Mouse (Mus musculus) embryonic facial prominence, embryonic 11.5 days (tissue): ENCODE data around the gene Dip2a. TPM values are rescaled to one million over a fixed set of nuclear protein-coding genes. Genes with fewer than 3 reads are reported as not detected.

Experiments
- ATAC-seq: fragments of 200-750 bp; cut with Nextera tagmentation; replicated peaks from 2 replicates; pipeline ENCODE4 v1.8.0; 2017; ENCODE audit warnings: low read depth; ENCODE audit not compliant: insufficient number of reproducible peaks, low FRiP score, low TSS enrichment
- DNase-seq: peaks from one replicate; pipeline ENCODE4 v3.0.0-alpha.2; 2015; ENCODE audit warnings: low spot score
- H3K27ac ChIP-seq: fragments of 300-500 bp; sonication (generic); replicated peaks from 2 replicates; pipeline ENCODE4 v1.5.1; 2014; ENCODE audit warnings: mild to moderate bottlenecking, low read depth, low read length, control low read depth
- H3K27me3 ChIP-seq: fragments of 300-500 bp; sonication (generic); 2 replicates; pipeline ENCODE4 v1.6.1; 2014; ENCODE audit warnings: mild to moderate bottlenecking, low read length, moderate library complexity, mixed read lengths; ENCODE audit not compliant: control insufficient read depth, insufficient read depth
- H3K36me3 ChIP-seq: fragments of 300-500 bp; sonication (generic); replicated peaks from 2 replicates; pipeline ENCODE4 v1.6.1; 2014; ENCODE audit warnings: low read depth, mild to moderate bottlenecking, low read length, moderate library complexity, mixed read lengths; ENCODE audit not compliant: control insufficient read depth, insufficient read depth
- H3K4me1 ChIP-seq: fragments of 300-500 bp; sonication (generic); 2 replicates; pipeline ENCODE4 v1.6.1; 2014; ENCODE audit warnings: low read length, mixed read lengths; ENCODE audit not compliant: control insufficient read depth, insufficient read depth
- H3K4me2 ChIP-seq: fragments of 300-500 bp; sonication (generic); 2 replicates; pipeline ENCODE4 v1.6.1; 2014; ENCODE audit warnings: low read depth, mild to moderate bottlenecking, control low read depth, low read length, moderate library complexity
- H3K4me3 ChIP-seq: fragments of 300-500 bp; sonication (generic); 2 replicates; pipeline ENCODE4 v1.5.1; 2014; ENCODE audit warnings: low read depth, low read length, control low read depth
- H3K9ac ChIP-seq: fragments of 300-500 bp; sonication (generic); replicated peaks from 2 replicates; pipeline ENCODE4 v1.6.1; 2014; ENCODE audit warnings: mild to moderate bottlenecking, control low read depth, low read length
- H3K9me3 ChIP-seq: fragments of 300-500 bp; sonication (generic); replicated peaks from 2 replicates; pipeline ENCODE4 v1.6.1; 2016; ENCODE audit warnings: mild to moderate bottlenecking, low read length, inconsistent platforms, mixed read lengths; ENCODE audit not compliant: control insufficient read depth
- WGBS: fragments of 180-500 bp; shearing (Covaris S2); extraction: QIAGEN DNeasy Blood & Tissue Kit; methylation state at CpG from one replicate; pipeline ENCODE4 v1.1.7; 2014; 5-methylcytosine and 5-hydroxymethylcytosine counted together
- polyA plus RNA-seq: library from polyadenylated mRNA; unstranded; fragments of >200 nt; fragmentation: Nextera tagmentation; extraction: Ambion mirVana; gene quantifications from 2 replicates; pipeline ENCODE4 v1.2.1, GENCODE M21; 2014

Gene Dip2a
- polyA plus RNA-seq, 1 experiment from 2014 or later: 3.9 TPM

DNA sequence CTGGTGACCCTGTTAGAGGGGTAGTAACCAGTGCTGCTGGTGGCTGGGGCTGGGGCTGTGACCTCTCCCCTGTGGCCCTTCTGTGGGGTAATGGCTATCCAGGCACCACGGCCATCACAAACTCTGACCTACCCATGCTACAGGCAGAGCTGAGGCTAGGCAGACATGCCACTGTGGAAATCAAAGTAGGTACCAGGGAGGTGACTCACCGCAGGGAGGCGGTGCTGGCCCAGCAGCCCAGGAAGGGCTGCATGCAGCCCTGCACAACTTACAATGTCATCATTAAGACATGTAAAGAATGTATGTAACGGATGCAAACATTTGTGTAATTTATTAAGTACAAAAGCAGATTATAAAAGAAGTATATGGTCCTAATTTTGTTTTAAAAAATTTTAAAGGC lies 82.7 kb downstream of the Dip2a start:
- Histone ChIP-seq H3K4me2 (no peak overlapping the region), H3K27me3 (no peaks in the 10 kb centered on the region), H3K9me3 (no peaks in the 10 kb centered on the region), H3K36me3 (no peaks in the 10 kb centered on the region), H3K4me3 (no peak overlapping the region), H3K9ac (no peak overlapping the region), H3K4me1 (no peaks in the 10 kb centered on the region), H3K27ac (no peak overlapping the region)
- WGBS: 66% methylated on average over 4 of the region's 4 CpGs
- DNase-seq (no peak), ATAC-seq (no peak)

DNA sequence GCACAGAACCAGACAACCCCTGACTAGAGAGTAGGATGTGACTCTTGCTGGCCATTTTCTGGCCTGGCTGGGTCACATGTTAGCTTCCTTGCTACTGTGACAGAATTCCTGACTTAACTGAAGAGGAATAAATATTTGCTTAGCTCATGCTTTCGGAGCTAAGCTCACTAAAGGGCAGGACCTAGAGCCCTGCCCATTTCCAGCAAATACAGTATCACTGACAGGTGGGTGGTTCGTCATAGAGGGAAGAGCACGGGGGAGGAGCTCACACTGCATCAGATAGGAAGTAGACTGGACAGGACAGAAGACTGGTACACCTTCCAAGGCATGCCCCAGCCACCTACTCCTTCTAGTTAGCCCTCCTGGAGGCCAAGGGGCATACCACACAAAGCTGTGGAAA lies 83.6 kb downstream of the Dip2a start:
- Histone ChIP-seq H3K9me3 (no peaks in the 10 kb centered on the region), H3K9ac (no peak overlapping the region), H3K4me1 (no peaks in the 10 kb centered on the region), H3K4me3 (no peak overlapping the region), H3K27ac (no peak overlapping the region), H3K27me3 (no peaks in the 10 kb centered on the region), H3K36me3 (no peaks in the 10 kb centered on the region), H3K4me2 (no peak overlapping the region)
- WGBS: 64% methylated on average over 3 of the region's 3 CpGs
- ATAC-seq: 0 out of 2 replicates have a peak, but pooled peaks have one; percentile 40
- DNase-seq: no peak

DNA sequence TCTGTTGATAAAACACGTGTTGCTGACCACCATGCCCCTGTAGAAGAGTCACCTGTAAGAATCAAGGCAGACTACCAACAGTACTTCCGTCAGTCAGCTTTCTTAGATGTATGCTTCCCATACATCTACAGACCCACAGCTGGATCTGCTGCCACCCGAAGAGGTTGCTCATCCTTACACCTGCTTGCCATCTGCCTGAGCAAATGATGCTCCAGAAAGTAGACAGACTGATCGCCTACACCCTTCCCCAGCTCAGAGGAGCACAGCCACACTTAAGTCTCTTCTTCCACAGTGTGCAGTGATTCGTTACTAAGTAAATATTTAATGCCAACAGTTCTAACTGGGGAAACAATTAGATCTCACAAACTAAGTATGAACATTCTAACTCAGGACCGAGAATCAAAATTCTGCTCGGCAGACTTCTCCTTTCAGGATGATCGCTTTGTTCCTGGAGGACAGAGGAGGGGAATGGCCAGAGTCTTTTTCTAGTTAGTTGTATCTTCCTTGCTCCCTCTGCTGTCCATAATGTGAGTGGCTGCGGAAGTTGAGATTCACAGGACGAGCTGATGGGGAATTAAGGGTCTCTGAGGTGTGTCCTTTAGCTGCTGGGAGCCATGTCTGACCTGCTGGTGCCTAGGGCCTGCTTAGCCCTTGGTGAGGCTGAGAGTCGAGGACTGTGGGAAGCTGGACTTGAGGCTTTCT lies 84.6 kb downstream of the Dip2a start:
- H3K27ac ChIP-seq: no peak overlapping the region
- ATAC-seq: no peak
- no peak overlapping the region for H3K9ac ChIP-seq
- no peaks in the 10 kb centered on the region for H3K4me1 ChIP-seq
- no peak overlapping the region for H3K4me3 ChIP-seq
- no peaks in the 10 kb centered on the region for H3K27me3 ChIP-seq
- no peaks in the 10 kb centered on the region for H3K9me3 ChIP-seq
- 62% methylated on average over 11 of the region's 11 CpGs for WGBS
- peak; percentile 24 for DNase-seq
- H3K4me2 ChIP-seq: no peak overlapping the region
- no peaks in the 10 kb centered on the region for H3K36me3 ChIP-seq

DNA sequence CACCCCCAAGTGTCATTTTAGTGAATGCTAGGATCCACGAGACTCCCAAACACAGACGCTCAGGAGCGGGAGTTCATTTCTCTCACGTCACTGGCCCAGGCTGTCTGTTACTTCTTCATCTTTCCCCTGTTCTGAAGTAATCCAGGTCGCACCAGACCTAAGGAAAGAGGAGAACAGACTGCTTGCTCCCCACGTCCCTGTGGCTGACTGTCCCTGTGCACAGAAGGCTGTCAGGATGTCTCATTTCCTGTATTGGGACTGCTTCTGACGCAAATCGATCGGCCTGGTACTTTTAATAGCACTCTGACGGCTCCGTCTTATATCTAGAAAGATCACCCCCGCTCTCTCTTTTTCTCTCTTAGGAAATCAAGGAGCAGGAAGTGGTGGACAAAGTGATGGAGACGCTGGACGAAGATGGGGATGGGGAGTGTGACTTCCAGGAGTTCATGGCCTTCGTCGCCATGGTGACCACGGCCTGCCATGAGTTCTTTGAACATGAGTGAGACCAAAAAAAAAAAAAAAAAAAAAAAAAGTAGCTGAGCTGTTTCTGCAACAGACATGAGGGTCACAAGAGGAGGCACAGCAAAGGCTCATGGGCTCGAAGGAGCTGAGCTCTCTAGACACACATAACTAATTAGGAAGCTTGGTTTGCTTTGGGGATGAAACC lies 85.4 kb downstream of the Dip2a start:
- H3K4me2 ChIP-seq: no peak overlapping the region
- no peak for ATAC-seq
- no peaks in the 10 kb centered on the region for H3K27me3 ChIP-seq
- H3K36me3 ChIP-seq: no peaks in the 10 kb centered on the region
- 69% methylated on average over 18 of the region's 18 CpGs for WGBS
- H3K27ac ChIP-seq: no peak overlapping the region
- no peak overlapping the region for H3K9ac ChIP-seq
- no peak overlapping the region for H3K4me3 ChIP-seq
- peak; percentile 26 for DNase-seq
- no peaks in the 10 kb centered on the region for H3K4me1 ChIP-seq
- no peaks in the 10 kb centered on the region for H3K9me3 ChIP-seq

DNA sequence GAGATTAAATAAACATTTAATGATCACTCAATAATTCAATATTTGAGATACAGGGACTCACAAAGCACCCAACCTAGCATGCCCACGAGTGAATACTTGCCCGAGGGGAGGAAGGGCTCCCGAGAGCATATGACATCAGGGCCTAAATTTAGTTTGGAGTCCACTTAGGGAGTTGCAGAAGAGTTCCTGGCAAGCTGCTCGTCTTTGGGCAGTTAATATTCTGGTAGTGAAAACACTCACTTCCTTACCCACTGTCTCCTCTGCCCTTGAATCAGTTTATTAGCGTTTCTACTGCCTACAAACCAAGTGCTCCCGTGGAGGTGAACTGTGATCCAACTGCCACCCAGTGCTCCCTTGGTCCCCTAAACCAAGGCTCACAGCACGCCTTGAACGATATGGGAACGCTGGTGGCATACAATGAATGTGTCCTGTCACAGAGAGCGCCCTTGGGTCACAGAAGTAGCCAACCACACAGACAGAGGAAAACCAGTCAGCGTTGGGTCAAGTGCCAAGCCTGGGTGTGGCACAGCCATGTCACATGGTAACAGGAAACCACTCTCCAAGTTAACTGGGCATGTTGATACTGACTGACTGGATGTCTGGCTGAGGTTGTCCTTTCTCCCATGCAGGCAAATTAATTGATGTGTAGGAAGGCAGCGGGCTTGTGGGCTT lies 87.2 kb downstream of the Dip2a start:
- Histone ChIP-seq H3K9ac (no peak overlapping the region), H3K36me3 (no peaks in the 10 kb centered on the region), H3K27ac (no peak overlapping the region), H3K4me2 (no peak overlapping the region), H3K9me3 (no peaks in the 10 kb centered on the region), H3K4me3 (no peak overlapping the region), H3K4me1 (no peaks in the 10 kb centered on the region), H3K27me3 (no peaks in the 10 kb centered on the region)
- no peak for ATAC-seq
- 84% methylated on average over 12 of the region's 12 CpGs for WGBS
- DNase-seq: no peak

DNA sequence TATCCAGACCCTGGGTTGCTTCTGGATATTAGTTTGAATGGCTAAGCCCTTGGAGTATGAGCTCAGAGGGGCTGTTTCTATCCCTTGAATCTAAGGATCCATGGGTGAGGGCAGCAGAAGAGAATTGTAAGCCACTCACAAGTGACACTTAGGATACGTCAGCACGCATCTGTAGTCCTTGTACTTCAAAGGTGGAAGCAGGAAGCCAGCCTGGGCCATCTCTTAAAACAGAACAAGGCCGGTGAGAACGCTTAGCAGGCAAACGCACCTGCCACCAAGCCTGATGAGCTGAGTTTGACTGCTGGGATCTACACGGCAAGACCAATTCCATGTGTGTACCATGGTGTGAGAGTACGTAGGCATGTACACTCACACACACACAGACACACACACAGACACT lies 87.9 kb downstream of the Dip2a start:
- Histone ChIP-seq H3K4me1 (no peaks in the 10 kb centered on the region), H3K27ac (no peak overlapping the region), H3K4me3 (no peak overlapping the region), H3K9ac (no peak overlapping the region), H3K9me3 (no peaks in the 10 kb centered on the region), H3K36me3 (no peaks in the 10 kb centered on the region), H3K4me2 (no peak overlapping the region), H3K27me3 (no peaks in the 10 kb centered on the region)
- DNase-seq (no peak), ATAC-seq (no peak)
- WGBS: 90% methylated on average over 7 of the region's 7 CpGs

DNA sequence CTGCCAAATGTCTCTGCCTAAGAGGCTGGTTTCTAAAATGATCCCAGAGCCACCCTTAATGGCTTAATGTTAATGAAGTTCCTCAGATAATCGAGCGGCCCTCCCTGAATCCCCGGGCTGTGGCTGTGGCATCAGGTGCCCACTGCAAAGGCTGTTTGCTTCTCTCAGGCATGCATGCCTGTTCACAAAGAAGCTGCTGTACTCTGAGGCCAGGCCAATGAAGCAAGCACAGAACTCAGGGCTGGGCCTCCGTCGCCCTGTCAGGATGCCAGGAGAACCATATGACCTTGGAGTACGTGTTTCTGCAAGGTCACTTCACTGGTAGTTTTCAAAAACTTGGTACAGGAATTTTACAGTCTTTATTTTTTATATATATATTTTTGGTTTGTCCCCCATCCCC lies 89.5 kb downstream of the Dip2a start:
- no peaks in the 10 kb centered on the region for H3K9me3 ChIP-seq
- WGBS: 80% methylated on average over 6 of the region's 6 CpGs
- no peaks in the 10 kb centered on the region for H3K4me1 ChIP-seq
- H3K4me2 ChIP-seq: no peak overlapping the region
- no peaks in the 10 kb centered on the region for H3K36me3 ChIP-seq
- no peak overlapping the region for H3K27ac ChIP-seq
- no peak overlapping the region for H3K9ac ChIP-seq
- ATAC-seq (no peak), DNase-seq (no peak)
- no peaks in the 10 kb centered on the region for H3K27me3 ChIP-seq
- H3K4me3 ChIP-seq: no peak overlapping the region

DNA sequence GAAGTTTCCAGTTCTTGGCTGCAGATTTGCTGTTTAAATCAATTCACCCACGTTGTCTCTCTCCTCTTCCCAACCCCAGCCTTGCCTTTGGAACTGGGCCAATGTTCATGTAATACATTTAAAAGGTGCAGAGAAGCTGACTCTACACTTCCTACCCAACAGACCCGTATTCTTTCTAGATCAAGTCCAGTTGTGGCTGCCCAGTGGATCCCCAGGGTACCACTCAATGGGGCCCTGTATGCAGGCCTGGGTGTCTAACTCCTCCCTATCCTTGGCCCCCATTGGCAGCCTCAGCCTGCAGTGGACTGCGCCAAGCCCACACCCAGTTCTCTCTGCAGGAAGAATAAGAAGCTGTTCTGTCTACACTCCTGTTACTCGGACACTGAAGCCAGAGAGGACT lies 91.6 kb downstream of the Dip2a start, which contains the start of gene S100b:
Gene S100b (plus strand): TSS at position 318 of the 400 bp plus-strand sequence.
- WGBS: 59% methylated on average over 4 of the region's 4 CpGs
- no peak for ATAC-seq

More for the DNA sequence above, 91.6 kb downstream of the Dip2a start, which contains the start of gene S100b:
- Histone ChIP-seq H3K9ac (no peak within 1 kb of the TSS), H3K27ac (no peak within 1 kb of the TSS), H3K4me1 (no peaks in the 10 kb centered on the region), H3K27me3 (no peaks in the 10 kb centered on the region), H3K4me2 (no peak within 1 kb of the TSS), H3K9me3 (no peaks in the 10 kb centered on the region), H3K36me3 (no peaks in the 10 kb centered on the region), H3K4me3 (no peak within 1 kb of the TSS)
- DNase-seq: no peak
